Mouse (Mus musculus): Measurements from ENCODE around the gene Cyp24a1. TPM values are rescaled to one million over a fixed set of nuclear protein-coding genes. Genes with fewer than 3 reads are reported as not detected.
A peak's percentile ranks its signal among the peaks of the same experiment; 100 is the strongest.

Cyp24a1 gene
- total RNA-seq, 1 experiment = not detected

DNA sequence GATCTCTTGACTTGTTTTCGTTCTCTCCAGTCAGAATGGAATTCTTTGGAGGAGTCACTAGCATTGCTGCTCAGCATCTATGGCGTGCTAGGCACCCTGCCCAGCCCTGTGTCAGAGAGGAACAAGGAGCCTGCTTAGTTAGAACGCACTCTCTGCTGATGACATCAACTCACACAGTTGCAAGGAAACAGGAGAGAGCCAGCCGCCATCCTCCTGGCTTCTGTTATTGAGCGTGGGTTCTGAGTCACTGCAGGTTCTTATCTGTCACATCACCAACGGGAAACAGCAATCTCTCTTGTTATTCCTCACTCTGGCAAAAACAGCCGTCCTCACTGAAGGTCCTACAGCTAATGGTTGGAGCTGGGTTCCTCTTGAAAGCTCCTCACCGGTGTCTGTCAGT lies 6.4 kb upstream of the Cyp24a1 start:
- no peak overlapping the region for H3K27ac ChIP-seq (ENCODE audit: insufficient read depth, low read depth, low read length, poor library complexity, severe bottlenecking)
- no peak for DNase-seq (ENCODE audit: low read depth, low spot score)
- H3K9ac ChIP-seq (ENCODE audit: insufficient read depth, low read depth, low read length, poor library complexity, severe bottlenecking) = no peak overlapping the region
- no peaks in the 10 kb centered on the region for H3K9me3 ChIP-seq (ENCODE audit: control insufficient read depth, insufficient read depth, low read depth, low read length)
- in situ Hi-C loops (cut with MboI; ENCODE audit: low sequenced_read_pairs in 2 of 2, unreplicated experiment in 2 of 2) = loop anchor here in 1 of 2 experiments (25.0 kb wide), 1 partner anchor 359 kb away; no protein-coding TSS in a partner anchor
- no peak overlapping the region for H3K4me3 ChIP-seq (ENCODE audit: insufficient read depth in 1 of 2, low read depth in 1 of 2, low read length in 2 of 2, poor library complexity in 1 of 2, severe bottlenecking in 1 of 2)
- TF ChIP-seq CHD2 (IDR thresholded peaks at IDR 0.05; ENCODE audit: low read depth, low read length) (no peak), MAFK (IDR thresholded peaks at IDR 0.05; ENCODE audit: insufficient read depth, low read depth, low read length) (no peak), HCFC1 (IDR thresholded peaks at IDR 0.05; ENCODE audit: borderline replicate concordance, insufficient read depth, low read length) (no peak), ZC3H11A (IDR thresholded peaks at IDR 0.05; ENCODE audit: borderline replicate concordance, low read depth, low read length) (no peak), ZNF384 (IDR thresholded peaks at IDR 0.05; ENCODE audit: low read depth, low read length) (no peak)
- no peaks in the 10 kb centered on the region for H3K36me3 ChIP-seq (ENCODE audit: control insufficient read depth, insufficient read depth, low read length, poor library complexity, severe bottlenecking)
- H3K4me1 ChIP-seq (ENCODE audit: control insufficient read depth in 2 of 2, insufficient read depth in 2 of 2, low read length in 2 of 2, poor library complexity in 1 of 2) = no peaks in the 10 kb centered on the region

DNA sequence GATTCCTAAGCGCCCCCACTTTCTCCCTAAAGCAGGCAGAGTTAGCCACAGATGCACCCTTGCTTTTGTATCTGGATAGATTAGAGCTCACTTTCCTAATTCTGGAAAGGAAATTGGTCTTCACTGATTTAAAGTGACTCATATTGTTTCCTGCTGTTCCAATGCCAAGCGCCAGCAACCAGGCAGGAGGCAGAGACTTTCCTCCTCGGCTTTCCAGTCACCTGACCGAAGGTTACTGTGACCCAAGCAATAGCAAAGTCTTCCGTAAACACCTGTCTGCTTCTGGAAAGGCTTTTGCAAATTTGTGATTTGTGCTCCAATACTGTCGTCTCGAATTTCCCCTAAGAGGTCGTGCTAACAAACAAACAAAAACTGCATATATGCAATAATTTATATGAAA lies 1.1 kb upstream of the Cyp24a1 start:
- Histone ChIP-seq H3K36me3 (ENCODE audit: control insufficient read depth, insufficient read depth, low read length, poor library complexity, severe bottlenecking) (no peaks in the 10 kb centered on the region), H3K4me1 (ENCODE audit: control insufficient read depth in 2 of 2, insufficient read depth in 2 of 2, low read length in 2 of 2, poor library complexity in 1 of 2) (peaks cover 0 to 11% of the 10 kb centered on the region in 2 experiments; a peak in 2 of 4 replicates), H3K9ac (ENCODE audit: insufficient read depth, low read depth, low read length, poor library complexity, severe bottlenecking) (no peak overlapping the region), H3K9me3 (ENCODE audit: control insufficient read depth, insufficient read depth, low read depth, low read length) (no peaks in the 10 kb centered on the region), H3K4me3 (ENCODE audit: insufficient read depth in 1 of 2, low read depth in 1 of 2, low read length in 2 of 2, poor library complexity in 1 of 2, severe bottlenecking in 1 of 2) (no peak overlapping the region), H3K27ac (ENCODE audit: insufficient read depth, low read depth, low read length, poor library complexity, severe bottlenecking) (no peak overlapping the region)
- no peak for TF ChIP-seq CHD2 (IDR thresholded peaks at IDR 0.05; ENCODE audit: low read depth, low read length)
- TF ChIP-seq MAFK (IDR thresholded peaks at IDR 0.05; ENCODE audit: insufficient read depth, low read depth, low read length) = no peak
- no peak for TF ChIP-seq ZNF384 (IDR thresholded peaks at IDR 0.05; ENCODE audit: low read depth, low read length)
- no peak for TF ChIP-seq ZC3H11A (IDR thresholded peaks at IDR 0.05; ENCODE audit: borderline replicate concordance, low read depth, low read length)
- no peak for TF ChIP-seq HCFC1 (IDR thresholded peaks at IDR 0.05; ENCODE audit: borderline replicate concordance, insufficient read depth, low read length)
- DNase-seq (ENCODE audit: low read depth, low spot score) = no peak
- in situ Hi-C loops (cut with MboI; ENCODE audit: low sequenced_read_pairs in 2 of 2, unreplicated experiment in 2 of 2) = no loop called here

DNA sequence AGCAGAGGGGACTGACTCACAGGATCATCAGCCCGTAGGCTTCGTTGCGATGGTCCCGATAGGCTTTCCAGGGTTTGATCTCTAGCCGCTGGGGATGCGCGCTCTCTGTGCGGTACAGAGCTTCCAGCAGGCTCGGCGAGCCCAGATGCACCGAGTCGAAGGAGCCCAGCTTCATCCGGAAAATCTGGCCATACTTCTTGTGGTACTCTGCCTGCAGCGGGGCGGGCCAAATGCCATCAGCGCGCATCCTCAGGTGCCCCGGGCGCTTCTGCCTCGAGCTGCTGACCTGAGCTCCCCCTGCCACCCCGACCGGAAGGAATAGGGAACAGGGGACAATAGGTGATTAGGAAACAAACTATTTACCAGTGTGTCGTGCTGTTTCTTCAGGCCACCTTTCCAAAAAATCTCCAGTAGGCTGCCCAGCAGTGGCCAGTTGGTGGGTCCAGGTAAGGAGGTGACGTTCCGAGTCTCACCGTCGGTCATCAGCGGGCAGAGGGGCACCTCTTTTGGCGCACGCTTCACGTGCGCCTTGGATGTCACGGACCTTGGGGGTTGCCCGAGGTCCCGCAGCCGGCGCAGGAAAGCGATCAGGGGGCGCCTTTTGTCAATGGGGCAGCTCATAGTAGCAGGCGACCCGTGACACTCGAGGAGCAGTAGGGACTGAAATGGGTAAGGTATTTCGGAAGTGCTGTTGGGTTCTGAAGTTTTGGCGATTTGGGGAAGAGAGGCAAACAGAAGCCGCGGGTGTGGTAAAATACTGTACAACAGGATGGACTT lies 603 bp downstream of the Cyp24a1 start, which contains the start of gene Pfdn4:
TSS of gene Pfdn4 (plus strand) at position 275 of the 777 bp plus-strand sequence.
- H3K9me3 ChIP-seq (ENCODE audit: control insufficient read depth, insufficient read depth, low read depth, low read length) = no peaks in the 10 kb centered on the region
- H3K36me3 ChIP-seq (ENCODE audit: control insufficient read depth, insufficient read depth, low read length, poor library complexity, severe bottlenecking) = no peaks in the 10 kb centered on the region
- no peak within 1 kb of the TSS for H3K27ac ChIP-seq (ENCODE audit: insufficient read depth, low read depth, low read length, poor library complexity, severe bottlenecking)
- TF ChIP-seq HCFC1 (IDR thresholded peaks at IDR 0.05; ENCODE audit: borderline replicate concordance, insufficient read depth, low read length) = no peak
- no peak for TF ChIP-seq CHD2 (IDR thresholded peaks at IDR 0.05; ENCODE audit: low read depth, low read length)
- no peak for TF ChIP-seq ZNF384 (IDR thresholded peaks at IDR 0.05; ENCODE audit: low read depth, low read length)
- no peak for TF ChIP-seq MAFK (IDR thresholded peaks at IDR 0.05; ENCODE audit: insufficient read depth, low read depth, low read length)
- TF ChIP-seq ZC3H11A (IDR thresholded peaks at IDR 0.05; ENCODE audit: borderline replicate concordance, low read depth, low read length) = no peak
- no peak within 1 kb of the TSS for H3K9ac ChIP-seq (ENCODE audit: insufficient read depth, low read depth, low read length, poor library complexity, severe bottlenecking)
- peak within 1 kb of the TSS; percentile 35 to 42 for H3K4me3 ChIP-seq (ENCODE audit: insufficient read depth in 1 of 2, low read depth in 1 of 2, low read length in 2 of 2, poor library complexity in 1 of 2, severe bottlenecking in 1 of 2)
- no peak for DNase-seq (ENCODE audit: low read depth, low spot score)
- peaks cover 0 to 14% of the 10 kb centered on the region in 2 experiments; a peak in 2 of 4 replicates for H3K4me1 ChIP-seq (ENCODE audit: control insufficient read depth in 2 of 2, insufficient read depth in 2 of 2, low read length in 2 of 2, poor library complexity in 1 of 2)
- in situ Hi-C loops (cut with MboI; ENCODE audit: low sequenced_read_pairs in 2 of 2, unreplicated experiment in 2 of 2) = no loop called here

DNA sequence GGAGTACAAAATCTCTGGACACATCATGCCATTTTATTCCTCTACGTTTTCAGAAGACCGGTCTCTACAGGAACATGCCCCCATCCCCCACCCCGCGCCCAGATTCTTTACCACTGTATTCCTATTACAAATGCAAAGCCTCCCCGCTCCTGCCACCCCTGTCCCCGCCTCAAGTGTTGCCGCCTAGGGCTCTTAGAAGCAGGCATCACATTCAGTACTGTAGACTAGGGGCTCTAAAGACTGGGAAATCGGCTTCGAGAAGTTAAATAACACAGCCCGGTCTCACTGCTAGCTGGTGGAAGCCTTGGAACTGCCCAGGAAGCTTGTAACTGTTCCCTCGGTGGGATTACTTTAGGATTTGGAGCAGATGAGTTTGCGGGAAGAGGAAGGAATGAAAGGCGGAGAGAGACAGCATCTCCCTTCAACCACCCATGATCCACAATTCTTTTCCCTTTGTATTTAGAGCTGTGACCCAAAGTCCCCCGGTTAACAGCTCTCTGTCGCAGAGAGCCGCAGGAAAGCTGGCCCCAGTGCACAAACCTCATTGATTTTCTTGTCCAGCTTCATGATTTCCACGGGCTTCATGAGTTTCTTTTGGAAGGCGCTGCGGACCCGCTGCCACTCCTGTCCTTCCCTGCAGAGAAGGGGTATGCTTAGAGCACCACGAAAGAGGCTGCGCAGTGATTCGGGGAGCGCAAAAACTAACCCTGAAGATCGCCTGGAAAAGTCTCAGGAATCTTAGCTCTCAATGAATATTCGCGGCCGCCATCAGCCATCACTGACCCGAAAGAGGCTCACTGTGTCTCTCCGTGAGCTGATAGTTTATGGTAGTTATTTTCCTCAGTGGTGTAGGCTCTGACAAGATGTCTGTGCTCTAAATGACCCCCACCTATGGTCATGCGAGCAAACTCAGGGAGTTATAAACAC lies 1.9 kb downstream of the Cyp24a1 start:
- no peak for TF ChIP-seq CHD2 (IDR thresholded peaks at IDR 0.05; ENCODE audit: low read depth, low read length)
- TF ChIP-seq HCFC1 (IDR thresholded peaks at IDR 0.05; ENCODE audit: borderline replicate concordance, insufficient read depth, low read length) = no peak
- TF ChIP-seq ZC3H11A (IDR thresholded peaks at IDR 0.05; ENCODE audit: borderline replicate concordance, low read depth, low read length) = no peak
- TF ChIP-seq MAFK (IDR thresholded peaks at IDR 0.05; ENCODE audit: insufficient read depth, low read depth, low read length) = no peak
- TF ChIP-seq ZNF384 (IDR thresholded peaks at IDR 0.05; ENCODE audit: low read depth, low read length) = no peak
- H3K9me3 ChIP-seq (ENCODE audit: control insufficient read depth, insufficient read depth, low read depth, low read length) = no peaks in the 10 kb centered on the region
- H3K36me3 ChIP-seq (ENCODE audit: control insufficient read depth, insufficient read depth, low read length, poor library complexity, severe bottlenecking) = no peaks in the 10 kb centered on the region
- in situ Hi-C loops (cut with MboI; ENCODE audit: low sequenced_read_pairs in 2 of 2, unreplicated experiment in 2 of 2) = no loop called here
- no peak overlapping the region for H3K4me3 ChIP-seq (ENCODE audit: insufficient read depth in 1 of 2, low read depth in 1 of 2, low read length in 2 of 2, poor library complexity in 1 of 2, severe bottlenecking in 1 of 2)
- H3K27ac ChIP-seq (ENCODE audit: insufficient read depth, low read depth, low read length, poor library complexity, severe bottlenecking) = no peak overlapping the region
- DNase-seq (ENCODE audit: low read depth, low spot score) = no peak
- H3K9ac ChIP-seq (ENCODE audit: insufficient read depth, low read depth, low read length, poor library complexity, severe bottlenecking) = no peak overlapping the region
- H3K4me1 ChIP-seq (ENCODE audit: control insufficient read depth in 2 of 2, insufficient read depth in 2 of 2, low read length in 2 of 2, poor library complexity in 1 of 2) = peaks cover 0 to 14% of the 10 kb centered on the region in 2 experiments; a peak in 2 of 4 replicates
